ENCODE assay signal across 15 mouse cellular contexts in the genomic region with DNA sequence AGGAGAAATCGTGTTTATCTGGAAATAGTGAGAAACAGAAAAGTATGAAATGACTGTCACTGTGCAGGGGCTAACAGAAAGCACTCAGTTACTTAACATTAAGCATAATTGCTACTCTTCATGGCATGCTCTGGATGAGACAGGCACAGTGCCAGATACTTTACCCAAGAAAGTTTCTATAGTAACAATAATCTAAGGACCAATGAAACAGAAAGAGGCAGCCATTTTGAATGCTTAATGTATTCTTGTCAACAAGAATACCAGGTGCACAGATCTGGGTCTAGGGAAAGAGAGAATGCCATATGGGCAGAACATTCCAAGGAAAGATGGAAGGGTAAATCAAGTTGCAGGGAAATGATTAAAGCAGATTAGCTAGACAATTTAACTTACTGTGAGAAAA.
"Had no signal": no experiment of that assay in that cellular context is flagged by ENCODE, and none has a peak within 500 bp of the region (broad histone marks: within the 10 kb centered on the region; RNA-seq: fewer than 3 reads in every experiment).

No protein-coding gene starts in this region.

- H3K27me3 ChIP-seq: midbrain, embryonic 12.5 days; neural tube, embryonic 12.5 days; stomach, embryonic 15.5 days had no signal

- H3K4me2 ChIP-seq: lung, embryonic 14.5 days; midbrain, embryonic 12.5 days; neural tube, embryonic 12.5 days; stomach, embryonic 15.5 days had no signal

- H3K27ac ChIP-seq: midbrain, embryonic 10.5 days; midbrain, embryonic 12.5 days; neural tube, embryonic 12.5 days; stomach, embryonic 15.5 days; stomach, postnatal 0 days had no signal

- DNase-seq: lung, adult 18-20 months; lung, embryonic 14.5 days; lung, postnatal 10 days; lung, postnatal 4 days; midbrain, embryonic 14.5 days; right cerebral cortex, postnatal 14 days; thymus, adult 2 months; thymus, postnatal 25 days; thymus, postnatal 4 days had no signal

- H3K9ac ChIP-seq: lung, embryonic 14.5 days; midbrain, embryonic 12.5 days; neural tube, embryonic 12.5 days; stomach, embryonic 15.5 days had no signal

- H3K4me1 ChIP-seq: midbrain, embryonic 10.5 days; midbrain, embryonic 12.5 days; neural tube, embryonic 12.5 days; stomach, embryonic 15.5 days had no signal

- H3K4me3 ChIP-seq: midbrain, embryonic 10.5 days; midbrain, embryonic 12.5 days; myocyte; neural tube, embryonic 12.5 days; stomach, embryonic 15.5 days had no signal

- H3K36me3 ChIP-seq: midbrain, embryonic 10.5 days; midbrain, embryonic 12.5 days; neural tube, embryonic 12.5 days; stomach, embryonic 15.5 days had no signal

- H3K9me3 ChIP-seq: midbrain, embryonic 10.5 days; midbrain, embryonic 12.5 days; neural tube, embryonic 12.5 days; stomach, embryonic 15.5 days had no signal
